Mouse (Mus musculus): ENCODE results near the gene Apbb2. TPM values are rescaled to one million over a fixed set of nuclear protein-coding genes. Genes with fewer than 3 reads are reported as not detected.

The Apbb2 gene
- total and polyA plus RNA-seq, 2 experiments from 2014 or later: 31.8 to 41.0 TPM

DNA sequence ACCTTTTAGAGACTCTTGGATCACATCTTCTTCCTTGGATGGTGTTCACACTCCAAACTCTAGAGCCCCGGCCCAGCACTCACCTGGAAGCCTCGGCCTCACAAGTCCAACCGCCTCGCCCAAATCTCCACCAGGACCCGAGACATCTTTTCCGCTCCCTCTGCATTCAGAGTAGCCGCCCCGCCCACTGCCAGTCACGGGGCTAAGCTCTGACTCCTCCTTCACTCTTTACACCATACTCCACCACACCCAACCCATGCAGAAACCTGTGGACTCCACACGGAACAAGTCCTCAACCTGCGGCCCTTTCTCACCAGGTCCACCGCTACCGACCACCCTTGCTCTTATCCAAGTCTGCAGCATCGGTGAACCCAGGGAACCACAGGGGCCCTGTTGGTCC, 23.7 kb downstream of the Apbb2 start:
- H3K9ac ChIP-seq (replicated peaks; ENCODE audit: low read depth, low read length): no peak overlapping the region
- no peaks in the 10 kb centered on the region for H3K36me3 ChIP-seq (replicated peaks; ENCODE audit: control insufficient read depth, insufficient read depth, low read length)
- TF ChIP-seq CTCF (IDR thresholded peaks at IDR 0.05; ENCODE audit: low read depth) (no peak), EP300 (IDR thresholded peaks at IDR 0.05; ENCODE audit: low read depth) (no peak)
- no peak for DNase-seq (ENCODE audit: low spot score)
- no peak; the same call in 1 of the 2 replicates for ATAC-seq (ENCODE audit: insufficient read depth, low read depth)
- 78% methylated on average over 13 of the region's 14 CpGs for WGBS
- H3K27me3 ChIP-seq (ENCODE audit: control insufficient read depth, insufficient read depth, low read length): no peaks in the 10 kb centered on the region
- H3K9me3 ChIP-seq (replicated peaks; ENCODE audit: control insufficient read depth, low read length): no peaks in the 10 kb centered on the region
- no peaks in the 10 kb centered on the region for H3K4me1 ChIP-seq (ENCODE audit: control insufficient read depth, insufficient read depth)
- H3K4me3 ChIP-seq (ENCODE audit: low read depth, low read length): no peak overlapping the region
- H3K27ac ChIP-seq (ENCODE audit: low read depth): no peak overlapping the region
- no peak overlapping the region for H3K4me2 ChIP-seq (ENCODE audit: low read depth, low read length)

DNA sequence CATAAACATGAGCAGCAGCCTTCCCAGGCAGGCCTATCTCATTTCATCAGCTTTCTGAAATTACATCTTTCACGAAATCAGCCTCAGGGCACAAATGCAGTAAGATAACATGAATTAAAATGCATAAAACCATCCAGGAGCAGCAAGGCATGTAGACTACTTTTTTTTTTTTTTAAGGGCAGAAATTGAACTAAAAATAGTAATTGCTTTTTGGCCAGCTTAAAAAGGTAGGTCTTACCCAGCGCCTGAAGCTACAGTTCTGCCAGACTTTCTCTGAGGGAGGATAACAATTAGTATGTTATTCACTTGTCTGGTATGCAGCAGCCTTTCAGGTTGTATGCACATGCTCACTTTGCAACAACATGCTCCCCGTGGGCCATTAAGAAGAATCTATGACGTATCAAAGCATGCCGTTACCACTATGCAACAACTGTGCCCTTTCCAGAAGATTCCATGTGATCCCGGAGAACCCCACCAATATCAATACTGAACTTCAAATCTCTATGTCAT, 32.3 kb downstream of the Apbb2 start:
- no peak for DNase-seq (ENCODE audit: low spot score)
- TF ChIP-seq EP300 (IDR thresholded peaks at IDR 0.05; ENCODE audit: low read depth): no peak
- no peak for TF ChIP-seq CTCF (IDR thresholded peaks at IDR 0.05; ENCODE audit: low read depth)
- Histone ChIP-seq H3K9me3 (replicated peaks; ENCODE audit: control insufficient read depth, low read length) (no peaks in the 10 kb centered on the region), H3K27ac (ENCODE audit: low read depth) (no peak overlapping the region), H3K4me1 (ENCODE audit: control insufficient read depth, insufficient read depth) (peaks cover 29% of the 10 kb centered on the region), H3K4me3 (ENCODE audit: low read depth, low read length) (no peak overlapping the region), H3K4me2 (ENCODE audit: low read depth, low read length) (no peak overlapping the region), H3K9ac (replicated peaks; ENCODE audit: low read depth, low read length) (no peak overlapping the region), H3K27me3 (ENCODE audit: control insufficient read depth, insufficient read depth, low read length) (no peaks in the 10 kb centered on the region), H3K36me3 (replicated peaks; ENCODE audit: control insufficient read depth, insufficient read depth, low read length) (no peaks in the 10 kb centered on the region)
- WGBS: 51% methylated on average over 6 of the region's 6 CpGs
- ATAC-seq (ENCODE audit: insufficient read depth, low read depth): no peak

DNA sequence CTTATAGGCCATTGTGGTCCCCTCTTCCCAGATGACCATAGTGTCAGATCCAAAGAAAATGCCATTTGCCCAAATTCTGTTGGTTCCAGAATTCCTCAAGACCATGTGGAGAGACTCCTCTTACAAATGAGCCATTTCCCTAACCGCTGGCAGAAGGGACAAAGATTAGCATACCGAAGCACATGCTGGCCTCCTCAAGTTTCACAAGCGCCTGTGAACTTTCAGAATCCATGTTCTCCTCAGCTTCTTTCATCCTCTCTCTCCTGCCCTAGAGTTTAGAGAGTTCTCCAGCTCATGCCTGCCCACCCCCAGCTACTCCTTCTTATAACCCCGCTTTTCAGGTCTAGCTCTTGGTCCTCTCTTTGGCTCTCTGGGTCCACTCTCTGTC, 35.6 kb downstream of the Apbb2 start:
- no peaks in the 10 kb centered on the region for H3K27me3 ChIP-seq (ENCODE audit: control insufficient read depth, insufficient read depth, low read length)
- no peak for ATAC-seq (ENCODE audit: insufficient read depth, low read depth)
- TF ChIP-seq CTCF (IDR thresholded peaks at IDR 0.05; ENCODE audit: low read depth) (no peak), EP300 (IDR thresholded peaks at IDR 0.05; ENCODE audit: low read depth) (no peak)
- no peak for DNase-seq (ENCODE audit: low spot score)
- no peak overlapping the region for H3K9ac ChIP-seq (replicated peaks; ENCODE audit: low read depth, low read length)
- no peaks in the 10 kb centered on the region for H3K9me3 ChIP-seq (replicated peaks; ENCODE audit: control insufficient read depth, low read length)
- H3K4me3 ChIP-seq (ENCODE audit: low read depth, low read length): no peak overlapping the region
- H3K4me1 ChIP-seq (ENCODE audit: control insufficient read depth, insufficient read depth): peaks cover 37% of the 10 kb centered on the region
- no peaks in the 10 kb centered on the region for H3K36me3 ChIP-seq (replicated peaks; ENCODE audit: control insufficient read depth, insufficient read depth, low read length)
- no peak overlapping the region for H3K27ac ChIP-seq (ENCODE audit: low read depth)
- 74% methylated on average over 4 of the region's 4 CpGs for WGBS
- no peak overlapping the region for H3K4me2 ChIP-seq (ENCODE audit: low read depth, low read length)

GRCm38 (mm10) chr5:66582281-66583018, 36.1 kb downstream of the Apbb2 start:
- DNase-seq (ENCODE audit: low spot score) (no peak), ATAC-seq (ENCODE audit: insufficient read depth, low read depth) (no peak)
- Histone ChIP-seq H3K27me3 (ENCODE audit: control insufficient read depth, insufficient read depth, low read length) (no peaks in the 10 kb centered on the region), H3K4me3 (ENCODE audit: low read depth, low read length) (no peak overlapping the region), H3K4me1 (ENCODE audit: control insufficient read depth, insufficient read depth) (peaks cover 37% of the 10 kb centered on the region), H3K9ac (replicated peaks; ENCODE audit: low read depth, low read length) (no peak overlapping the region), H3K4me2 (ENCODE audit: low read depth, low read length) (no peak overlapping the region), H3K9me3 (replicated peaks; ENCODE audit: control insufficient read depth, low read length) (no peaks in the 10 kb centered on the region), H3K36me3 (replicated peaks; ENCODE audit: control insufficient read depth, insufficient read depth, low read length) (no peaks in the 10 kb centered on the region), H3K27ac (ENCODE audit: low read depth) (no peak overlapping the region)
- WGBS: 82% methylated on average over 17 of the region's 17 CpGs
- TF ChIP-seq CTCF (IDR thresholded peaks at IDR 0.05; ENCODE audit: low read depth) (no peak), EP300 (IDR thresholded peaks at IDR 0.05; ENCODE audit: low read depth) (no peak)

- Histone ChIP-seq H3K9me3 (replicated peaks; ENCODE audit: control insufficient read depth, low read length) (no peaks in the 10 kb centered on the region), H3K36me3 (replicated peaks; ENCODE audit: control insufficient read depth, insufficient read depth, low read length) (no peaks in the 10 kb centered on the region), H3K4me1 (ENCODE audit: control insufficient read depth, insufficient read depth) (peaks cover 21% of the 10 kb centered on the region), H3K27me3 (ENCODE audit: control insufficient read depth, insufficient read depth, low read length) (no peaks in the 10 kb centered on the region), H3K4me2 (ENCODE audit: low read depth, low read length) (no peak overlapping the region), H3K4me3 (ENCODE audit: low read depth, low read length) (no peak overlapping the region), H3K9ac (replicated peaks; ENCODE audit: low read depth, low read length) (no peak overlapping the region), H3K27ac (ENCODE audit: low read depth) (peak overlapping the region; percentile 8; the same call in 1 of the 2 replicates)
- no peak for TF ChIP-seq CTCF (IDR thresholded peaks at IDR 0.05; ENCODE audit: low read depth)
- TF ChIP-seq EP300 (IDR thresholded peaks at IDR 0.05; ENCODE audit: low read depth): no peak
- 55% methylated on average over 4 of the region's 4 CpGs for WGBS
- DNase-seq (ENCODE audit: low spot score): no peak
- no peak for ATAC-seq (ENCODE audit: insufficient read depth, low read depth)
Measured at GRCm38 (mm10) chr5:66579066-66579465, 39.5 kb downstream of the Apbb2 start.

DNA sequence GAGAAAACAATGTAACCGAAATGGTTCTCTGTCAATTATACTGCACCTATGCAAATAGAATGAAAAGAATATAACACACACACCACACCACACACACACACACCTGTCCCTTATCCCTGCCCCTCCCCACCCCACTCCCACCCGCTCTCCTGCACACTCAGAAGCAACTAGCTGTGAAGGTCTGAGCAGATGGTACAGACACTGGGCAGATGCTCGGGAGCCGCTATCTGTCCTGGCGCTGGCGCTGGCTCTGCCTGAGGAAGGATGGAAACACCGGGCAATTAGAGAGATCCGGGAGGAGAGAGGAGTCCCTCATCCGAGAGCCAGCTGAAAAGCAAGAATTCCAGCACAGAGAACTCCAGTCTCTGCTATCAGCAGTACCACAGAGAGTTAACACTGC, 42.3 kb downstream of the Apbb2 start:
- DNase-seq (ENCODE audit: low spot score): no peak
- ATAC-seq (ENCODE audit: insufficient read depth, low read depth): no peak
- TF ChIP-seq CTCF (IDR thresholded peaks at IDR 0.05; ENCODE audit: low read depth) (no peak), EP300 (IDR thresholded peaks at IDR 0.05; ENCODE audit: low read depth) (no peak)
- H3K36me3 ChIP-seq (replicated peaks; ENCODE audit: control insufficient read depth, insufficient read depth, low read length): no peaks in the 10 kb centered on the region
- H3K4me3 ChIP-seq (ENCODE audit: low read depth, low read length): no peak overlapping the region
- no peaks in the 10 kb centered on the region for H3K27me3 ChIP-seq (ENCODE audit: control insufficient read depth, insufficient read depth, low read length)
- peaks cover 23% of the 10 kb centered on the region for H3K4me1 ChIP-seq (ENCODE audit: control insufficient read depth, insufficient read depth)
- 48% methylated on average over 9 of the region's 9 CpGs for WGBS
- no peak overlapping the region for H3K27ac ChIP-seq (ENCODE audit: low read depth)
- no peaks in the 10 kb centered on the region for H3K9me3 ChIP-seq (replicated peaks; ENCODE audit: control insufficient read depth, low read length)
- H3K4me2 ChIP-seq (ENCODE audit: low read depth, low read length): no peak overlapping the region
- no peak overlapping the region for H3K9ac ChIP-seq (replicated peaks; ENCODE audit: low read depth, low read length)

Data from heart, postnatal 0 days (tissue).